Mouse (Mus musculus) embryonic facial prominence, embryonic 13.5 days (tissue): ENCODE data around the gene Pemt. TPM values are rescaled to one million over a fixed set of nuclear protein-coding genes. Genes with fewer than 3 reads are reported as not detected.

Experiments used
- ATAC-seq: fragments of 200-750 bp; cut with Nextera tagmentation; 2 replicates; pipeline ENCODE4 v1.8.0; 2017; ENCODE audit warnings: low read depth; ENCODE audit not compliant: insufficient number of reproducible peaks, insufficient read depth, low FRiP score, low TSS enrichment
- H3K27ac ChIP-seq: fragments of 300-500 bp; sonication (generic); 2 replicates; pipeline ENCODE4 v1.5.1; 2015; ENCODE audit warnings: moderate library complexity, mild to moderate bottlenecking, inconsistent platforms
- H3K27me3 ChIP-seq: fragments of 300-500 bp; sonication (generic); 2 replicates; pipeline ENCODE4 v1.6.1; 2015; ENCODE audit warnings: mild to moderate bottlenecking, inconsistent platforms
- H3K36me3 ChIP-seq: fragments of 300-500 bp; sonication (generic); 2 replicates; pipeline ENCODE4 v1.6.1; 2015; ENCODE audit warnings: mild to moderate bottlenecking, inconsistent platforms
- H3K4me1 ChIP-seq: fragments of 300-500 bp; sonication (generic); 2 replicates; pipeline ENCODE4 v1.6.1; 2015; ENCODE audit warnings: inconsistent platforms
- H3K4me2 ChIP-seq: fragments of 300-500 bp; sonication (generic); 2 replicates; pipeline ENCODE4 v1.6.1; 2015; ENCODE audit warnings: moderate library complexity, mild to moderate bottlenecking, inconsistent platforms
- H3K4me3 ChIP-seq: fragments of 300-500 bp; sonication (generic); 2 replicates; pipeline ENCODE4 v1.5.1; 2015; ENCODE audit warnings: mild to moderate bottlenecking, inconsistent platforms
- H3K9ac ChIP-seq: fragments of 300-500 bp; sonication (generic); 2 replicates; pipeline ENCODE4 v1.6.1; 2015; ENCODE audit warnings: mild to moderate bottlenecking, inconsistent platforms
- H3K9me3 ChIP-seq: fragments of 300-500 bp; sonication (generic); 2 replicates; pipeline ENCODE4 v1.6.1; 2016; ENCODE audit warnings: inconsistent platforms
- WGBS: fragments of 180-500 bp; shearing (Covaris S2); methylation state at CpG from one replicate; pipeline ENCODE4 v1.1.7; 2015; ENCODE audit warnings: mixed read lengths; 5-methylcytosine and 5-hydroxymethylcytosine counted together
- polyA plus RNA-seq: library from polyadenylated mRNA; unstranded; fragments of >200 nt; fragmentation: Nextera tagmentation; extraction: Ambion mirVana; gene quantifications from 2 replicates; pipeline ENCODE4 v1.2.1, GENCODE M21; 2015

Gene Pemt
- polyA plus RNA-seq, 1 experiment from 2014 or later = 6.5 TPM

DNA sequence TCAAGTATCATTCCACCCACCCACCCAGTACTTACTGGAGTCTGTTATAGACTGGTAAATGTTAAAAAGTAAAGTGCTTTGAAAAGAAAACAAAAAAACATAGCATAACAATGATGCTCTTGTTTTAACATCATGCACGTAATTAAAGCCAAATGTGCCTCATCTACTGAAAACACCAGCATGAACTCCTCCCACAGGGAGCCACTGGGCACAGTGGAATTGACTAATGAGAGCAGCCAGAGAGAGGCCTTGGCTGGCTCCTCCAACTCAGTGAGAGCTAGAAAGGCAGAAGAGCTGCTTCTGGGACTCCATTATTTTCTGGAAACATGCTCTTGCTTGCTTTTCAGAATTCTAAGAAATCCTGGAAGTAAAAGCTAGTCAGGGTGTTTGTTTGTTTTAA lies 56.9 kb downstream of the Pemt start:
- no peaks in the 10 kb centered on the region; the same call in 1 of the 2 replicates for H3K9me3 ChIP-seq
- H3K27me3 ChIP-seq = no peaks in the 10 kb centered on the region
- 0 out of 2 replicates have a peak overlapping the region, but pooled peaks have one; percentile 44 for H3K27ac ChIP-seq
- H3K9ac ChIP-seq = 0 out of 2 replicates have a peak overlapping the region, but pooled peaks have one; percentile 11
- peaks cover 7% of the 10 kb centered on the region for H3K4me1 ChIP-seq
- no peak overlapping the region for H3K4me2 ChIP-seq
- 38% methylated on average over 1 of the region's 1 CpGs for WGBS
- ATAC-seq = no peak
- no peak overlapping the region for H3K4me3 ChIP-seq
- H3K36me3 ChIP-seq = no peaks in the 10 kb centered on the region

- Histone ChIP-seq H3K27me3 (no peaks in the 10 kb centered on the region), H3K4me2 (no peak overlapping the region), H3K4me1 (peaks cover 6% of the 10 kb centered on the region; the same call in 1 of the 2 replicates), H3K27ac (no peak overlapping the region; the same call in 1 of the 2 replicates), H3K36me3 (no peaks in the 10 kb centered on the region), H3K4me3 (no peak overlapping the region), H3K9me3 (no peaks in the 10 kb centered on the region), H3K9ac (no peak overlapping the region)
- WGBS = 75% methylated on average over 5 of the region's 5 CpGs
- ATAC-seq = no peak
Measured at GRCm38 (mm10) chr11:59977831-59978230, 68.5 kb downstream of the Pemt start.

- no peak overlapping the region for H3K9ac ChIP-seq
- H3K4me1 ChIP-seq = no peaks in the 10 kb centered on the region
- no peaks in the 10 kb centered on the region for H3K27me3 ChIP-seq
- H3K36me3 ChIP-seq = no peaks in the 10 kb centered on the region
- H3K9me3 ChIP-seq = no peaks in the 10 kb centered on the region
- no peak overlapping the region for H3K27ac ChIP-seq
- H3K4me2 ChIP-seq = no peak overlapping the region
- WGBS = 34% methylated on average over 10 of the region's 10 CpGs
- ATAC-seq = no peak
- H3K4me3 ChIP-seq = no peak overlapping the region
Measured at GRCm38 (mm10) chr11:59975241-59975640, 71.0 kb downstream of the Pemt start.

DNA sequence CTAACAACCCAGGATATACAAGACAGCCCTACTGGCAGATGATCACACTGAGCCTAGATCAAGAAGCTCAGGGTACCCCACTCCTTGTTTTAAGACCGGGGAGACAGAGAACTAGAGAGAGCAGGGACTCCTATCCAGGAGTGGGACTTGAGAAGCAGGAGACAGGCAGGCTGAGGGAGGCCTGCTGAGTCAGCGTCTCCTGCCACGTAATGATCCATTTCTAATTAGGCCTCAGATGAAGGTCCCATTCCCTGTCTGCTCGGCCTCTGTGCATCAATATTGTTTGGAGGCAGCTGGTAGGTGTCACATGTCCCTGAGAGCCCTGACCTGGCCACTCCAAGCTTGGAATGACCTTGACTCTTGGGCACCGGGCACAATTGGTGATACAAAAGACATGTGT lies 72.9 kb downstream of the Pemt start:
- no peaks in the 10 kb centered on the region for H3K9me3 ChIP-seq
- no peaks in the 10 kb centered on the region for H3K4me1 ChIP-seq
- 74% methylated on average over 5 of the region's 5 CpGs for whole genome bisulfite sequencing
- no peak overlapping the region for H3K27ac ChIP-seq
- peaks cover 3% of the 10 kb centered on the region; the same call in 1 of the 2 replicates for H3K27me3 ChIP-seq
- H3K4me3 ChIP-seq = no peak overlapping the region
- no peak overlapping the region for H3K4me2 ChIP-seq
- no peak for ATAC-seq
- no peak overlapping the region for H3K9ac ChIP-seq
- H3K36me3 ChIP-seq = no peaks in the 10 kb centered on the region

DNA sequence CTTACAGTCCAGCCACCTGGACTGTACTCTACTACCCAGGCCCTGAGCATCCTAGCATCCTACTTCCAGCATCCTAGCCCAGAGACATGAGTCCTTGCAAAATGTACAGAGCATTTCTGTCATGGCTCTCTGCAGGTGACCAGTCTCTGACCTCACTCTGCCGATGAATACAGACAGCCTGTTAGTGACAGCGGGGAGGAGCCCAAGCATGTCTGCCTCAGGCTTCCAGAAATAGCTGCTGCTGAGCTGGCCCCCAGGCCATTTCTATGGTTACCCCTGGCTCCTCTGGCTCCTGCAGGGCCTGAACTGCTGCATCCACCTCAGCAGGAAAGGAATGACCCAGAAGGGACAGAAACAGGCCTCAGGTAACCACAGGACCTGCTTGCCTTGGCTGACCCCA lies 74.6 kb downstream of the Pemt start:
- Histone ChIP-seq H3K4me2 (no peak overlapping the region), H3K27me3 (peaks cover 3% of the 10 kb centered on the region; the same call in 1 of the 2 replicates), H3K4me3 (no peak overlapping the region), H3K9ac (no peak overlapping the region), H3K4me1 (no peaks in the 10 kb centered on the region), H3K9me3 (no peaks in the 10 kb centered on the region), H3K27ac (no peak overlapping the region), H3K36me3 (no peaks in the 10 kb centered on the region)
- WGBS = 54% methylated on average over 2 of the region's 2 CpGs
- no peak for ATAC-seq

- Histone ChIP-seq H3K36me3 (no peaks in the 10 kb centered on the region), H3K4me3 (no peak overlapping the region), H3K27me3 (peaks cover 12% of the 10 kb centered on the region; the same call in 1 of the 2 replicates), H3K9me3 (no peaks in the 10 kb centered on the region), H3K4me1 (peaks cover 9% of the 10 kb centered on the region; the same call in 1 of the 2 replicates), H3K9ac (no peak overlapping the region), H3K4me2 (no peak overlapping the region), H3K27ac (no peak overlapping the region)
- ATAC-seq = no peak
- WGBS = 53% methylated on average over 5 of the region's 5 CpGs
Measured at GRCm38 (mm10) chr11:59970780-59971179, 75.5 kb downstream of the Pemt start.

- peaks cover 35% of the 10 kb centered on the region for H3K27me3 ChIP-seq
- H3K36me3 ChIP-seq = no peaks in the 10 kb centered on the region
- H3K4me3 ChIP-seq = no peak overlapping the region
- WGBS = 96% methylated on average over 1 of the region's 1 CpGs
- no peak overlapping the region for H3K4me2 ChIP-seq
- H3K9me3 ChIP-seq = no peaks in the 10 kb centered on the region
- no peak overlapping the region for H3K27ac ChIP-seq
- no peak overlapping the region for H3K9ac ChIP-seq
- H3K4me1 ChIP-seq = peaks cover 33% of the 10 kb centered on the region
- ATAC-seq = no peak
Measured at GRCm38 (mm10) chr11:59967765-59968164, 78.5 kb downstream of the Pemt start.

- no peaks in the 10 kb centered on the region for H3K9me3 ChIP-seq
- peaks cover 11% of the 10 kb centered on the region; the same call in 1 of the 2 replicates for H3K36me3 ChIP-seq
- H3K27ac ChIP-seq = no peak overlapping the region
- 69% methylated on average over 4 of the region's 4 CpGs for WGBS
- no peak for ATAC-seq
- peaks cover 50% of the 10 kb centered on the region for H3K27me3 ChIP-seq
- peaks cover 42% of the 10 kb centered on the region for H3K4me1 ChIP-seq
- H3K4me3 ChIP-seq = no peak overlapping the region
- no peak overlapping the region for H3K9ac ChIP-seq
- H3K4me2 ChIP-seq = no peak overlapping the region
Measured at GRCm38 (mm10) chr11:59966102-59966483, 80.2 kb downstream of the Pemt start.

GRCm38 (mm10) chr11:59965227-59966101 lies 80.8 kb downstream of the Pemt start:
- peak overlapping the region; percentile 50 for H3K4me3 ChIP-seq
- H3K4me1 ChIP-seq = peaks cover 48% of the 10 kb centered on the region
- peak overlapping the region; percentile 92 for H3K4me2 ChIP-seq
- WGBS = 24% methylated on average over 25 of the region's 25 CpGs
- H3K9ac ChIP-seq = peak overlapping the region; percentile 71
- H3K27ac ChIP-seq = no peak overlapping the region
- H3K9me3 ChIP-seq = no peaks in the 10 kb centered on the region
- peaks cover 17% of the 10 kb centered on the region for H3K36me3 ChIP-seq
- ATAC-seq = no peak
- H3K27me3 ChIP-seq = peaks cover 50% of the 10 kb centered on the region

GRCm38 (mm10) chr11:59964818-59965217 lies 81.5 kb downstream of the Pemt start, which contains the start of gene Rasd1:
Rasd1 (minus strand) TSS chr11:59964944.
- Histone ChIP-seq H3K27me3 (peaks cover 50% of the 10 kb centered on the region), H3K9me3 (no peaks in the 10 kb centered on the region), H3K4me1 (peaks cover 55% of the 10 kb centered on the region), H3K4me2 (peak within 1 kb of the TSS; percentile 92), H3K27ac (no peak within 1 kb of the TSS), H3K36me3 (peaks cover 17% of the 10 kb centered on the region), H3K4me3 (peak within 1 kb of the TSS; percentile 50), H3K9ac (peak within 1 kb of the TSS; percentile 71)
- WGBS = under 1% methylated on average over 28 of the region's 28 CpGs
- ATAC-seq = 0 out of 2 replicates have a peak, but pooled peaks have one; percentile 67

DNA sequence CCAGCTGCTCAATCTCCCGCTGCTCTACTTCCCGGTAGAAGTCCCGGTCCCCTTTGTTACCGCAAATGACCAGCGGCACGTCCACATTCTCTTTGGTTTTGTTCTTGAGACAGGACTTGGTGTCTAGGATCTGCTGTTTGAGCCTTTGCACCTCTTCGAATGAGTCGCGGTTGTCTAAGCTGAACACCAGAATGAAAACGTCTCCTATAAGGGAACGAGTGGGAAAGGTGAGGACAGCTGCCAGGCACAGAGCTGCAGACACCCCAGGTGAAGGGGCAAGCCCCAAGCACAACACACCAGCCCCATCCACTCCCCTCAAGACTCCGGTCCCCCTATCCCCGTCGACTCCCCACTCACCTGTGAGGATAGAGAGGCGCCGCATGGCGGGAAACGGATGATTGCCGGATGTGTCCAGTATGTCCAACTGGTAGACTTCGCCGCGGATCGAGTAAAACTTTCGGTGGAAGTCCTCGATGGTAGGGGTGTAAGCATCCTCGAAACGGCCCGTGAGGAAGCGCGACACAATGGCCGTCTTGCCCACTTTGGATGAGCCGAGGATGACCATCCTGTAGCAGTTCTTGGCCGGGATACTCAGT lies 82.0 kb downstream of the Pemt start:
- Histone ChIP-seq H3K4me3 (peak overlapping the region; percentile 50), H3K36me3 (peaks cover 17% of the 10 kb centered on the region), H3K9me3 (no peaks in the 10 kb centered on the region), H3K27me3 (peaks cover 50% of the 10 kb centered on the region), H3K27ac (no peak overlapping the region), H3K9ac (peak overlapping the region; percentile 71), H3K4me1 (peaks cover 60% of the 10 kb centered on the region), H3K4me2 (peak overlapping the region; percentile 92)
- ATAC-seq = no peak
- WGBS = 2% methylated on average over 33 of the region's 33 CpGs
